Mouse (Mus musculus) ES-Bruce4 (cell line): ENCODE measurements at regions not wholly inside any gene's neighbourhood (a gene's known extent, or its start where the extent isn't known, plus 50 kb on each side); places are given as distances from the start of the nearest gene placed in this dataset.

ENCODE experiments used
- CTCF ChIP-seq: IDR thresholded peaks from one replicate; pipeline ENCODE4 v1.8.1; 2011; ENCODE audit warnings: low read depth, low read length
- EP300 ChIP-seq: IDR thresholded peaks from 2 replicates; pipeline ENCODE4 v1.6.1; 2011; ENCODE audit warnings: low read depth, low read length; ENCODE audit not compliant: insufficient read depth
- POLR2A ChIP-seq: IDR thresholded peaks from one replicate; pipeline ENCODE4 v1.8.1; 2011; ENCODE audit warnings: low read length; ENCODE audit not compliant: insufficient read depth

DNA sequence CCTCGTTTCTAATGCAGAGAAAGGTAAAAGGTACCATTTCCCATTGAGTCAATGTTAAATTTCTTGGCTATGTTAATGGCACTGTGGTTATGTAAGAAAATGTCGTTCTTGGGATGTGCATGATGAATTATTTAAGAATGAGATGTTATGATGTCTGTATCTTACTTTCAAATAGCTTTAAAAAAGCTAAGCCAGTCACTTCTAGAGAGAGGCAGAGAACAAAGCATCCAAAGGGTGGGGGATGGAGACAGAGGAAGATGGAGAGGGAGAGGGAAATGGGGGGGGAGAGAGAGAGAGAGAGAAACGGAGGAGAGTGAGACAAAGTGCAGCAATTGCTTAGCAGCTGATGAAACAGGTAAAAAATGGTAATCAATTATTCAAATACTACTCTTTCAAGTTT, 562.8 kb upstream of the Tle4 start:
- no peak for TF ChIP-seq CTCF
- TF ChIP-seq POLR2A: no peak
- TF ChIP-seq EP300: no peak
